In the genomic region with DNA sequence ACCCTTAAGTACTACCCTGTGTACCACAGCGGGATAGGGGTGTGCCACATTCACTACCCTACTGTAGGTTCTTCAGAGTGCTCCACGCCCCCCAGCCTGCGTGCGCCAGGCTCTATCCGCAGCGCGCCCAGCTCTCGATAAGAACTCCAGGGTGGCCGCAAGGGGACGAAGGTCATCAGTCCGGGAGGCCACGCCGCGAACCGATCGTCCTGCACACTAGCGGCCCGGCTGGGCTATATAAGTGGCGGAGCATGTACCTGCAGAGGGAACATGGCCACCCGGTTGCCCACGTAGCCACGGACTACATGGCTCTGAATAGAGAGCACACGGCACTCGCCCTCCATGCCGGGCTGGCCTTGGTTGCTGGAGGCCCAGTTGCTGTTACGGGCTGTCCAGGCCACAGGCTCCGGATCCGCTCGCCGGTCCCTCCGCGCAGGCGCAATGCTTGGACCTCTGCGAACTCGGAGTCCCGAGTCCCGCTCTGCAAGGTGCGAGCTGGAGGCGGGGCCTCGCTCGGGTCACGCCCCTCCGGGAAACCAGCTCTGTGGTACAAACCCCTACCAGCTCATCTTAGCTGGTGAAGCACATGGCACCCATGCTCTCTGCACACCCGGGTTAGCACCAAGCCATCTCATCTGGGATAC, we compare ENCODE assay signal across 8 mouse cellular contexts.
DNase-seq lines count a peak whose midpoint lies in the region; ATAC-seq and TF ChIP-seq lines count a peak whose summit lies in the region.

No protein-coding gene starts in this region.

- no peak overlapping the region for H3K27ac ChIP-seq in left cerebral cortex, adult 2 months
- H3K27ac ChIP-seq in heart, embryonic 13.5 days (replicated peaks) = no peak overlapping the region
- H3K27ac ChIP-seq in kidney, postnatal 0 days = no peak overlapping the region

- DNase-seq in left cerebral cortex, adult 2 months (ENCODE audit: extremely low spot score in 1 of 2, low spot score in 2 of 2) = peak in 1 of 2 experiments; percentile 54
- no peak for DNase-seq in left cerebral cortex, postnatal 25 days (ENCODE audit: low spot score in 2 of 2)
- peak; percentile 66 for DNase-seq in embryo, embryonic 11.5 days (ENCODE audit: low read depth, low spot score)
- DNase-seq in kidney, postnatal 0 days (ENCODE audit: low spot score) = peak; percentile 67
- DNase-seq in lung, postnatal 36 days = peak; percentile 75
- DNase-seq in spleen, adult 18-20 months = peak; percentile 29 to 40
- DNase-seq in right cerebral cortex, postnatal 25 days = no peak

- peak overlapping the region; percentile 91 for H3K4me2 ChIP-seq in heart, embryonic 13.5 days
- H3K4me2 ChIP-seq in kidney, postnatal 0 days (ENCODE audit: low read length) = peak overlapping the region; percentile 81

- no peaks in the 10 kb centered on the region for H3K9me3 ChIP-seq in heart, embryonic 13.5 days
- H3K9me3 ChIP-seq in kidney, postnatal 0 days (replicated peaks; ENCODE audit: low read length) = no peaks in the 10 kb centered on the region

- peak overlapping the region; percentile 78 for H3K9ac ChIP-seq in heart, embryonic 13.5 days
- peak overlapping the region; percentile 39; the same call in 1 of the 2 replicates for H3K9ac ChIP-seq in kidney, postnatal 0 days (ENCODE audit: low read depth, low read length)

- H3K4me3 ChIP-seq in left cerebral cortex, adult 2 months = peak overlapping the region; percentile 52
- peak overlapping the region; percentile 55 for H3K4me3 ChIP-seq in heart, embryonic 13.5 days
- H3K4me3 ChIP-seq in kidney, postnatal 0 days (replicated peaks; ENCODE audit: low read depth, low read length) = peak overlapping the region; percentile 33

- TF ChIP-seq CTCF in left cerebral cortex, adult 2 months (IDR thresholded peaks at IDR 0.05) = no peak
- no peak for TF ChIP-seq CTCF in kidney, postnatal 0 days (IDR thresholded peaks at IDR 0.05; ENCODE audit: low read depth)

- ATAC-seq in heart, embryonic 13.5 days (ENCODE audit: extremely low read depth, insufficient number of reproducible peaks, low FRiP score, low TSS enrichment) = peak; percentile 87
- peak; percentile 88 for ATAC-seq in kidney, postnatal 0 days (replicated peaks; ENCODE audit: low FRiP score, low read depth)

- intact Hi-C loops in left cerebral cortex, adult 2 months (cut with DNase I) = no loop called here
- intact Hi-C loops in left cerebral cortex, postnatal 25 days (cut with DNase I) = no loop called here

- peaks cover 13% of the 10 kb centered on the region; the same call in 1 of the 2 replicates for H3K4me1 ChIP-seq in heart, embryonic 13.5 days
- peaks cover 4% of the 10 kb centered on the region; the same call in 1 of the 2 replicates for H3K4me1 ChIP-seq in kidney, postnatal 0 days (replicated peaks; ENCODE audit: insufficient read depth, low read length)

- H3K27me3 ChIP-seq in heart, embryonic 13.5 days (replicated peaks) = peaks cover 52% of the 10 kb centered on the region
- no peaks in the 10 kb centered on the region for H3K27me3 ChIP-seq in kidney, postnatal 0 days (ENCODE audit: insufficient read depth, low read length)

- H3K36me3 ChIP-seq in heart, embryonic 13.5 days = no peaks in the 10 kb centered on the region
- no peaks in the 10 kb centered on the region for H3K36me3 ChIP-seq in kidney, postnatal 0 days (ENCODE audit: insufficient read depth, low read length)

- WGBS in heart, embryonic 13.5 days = under 1% methylated on average over 44 of the region's 44 CpGs
- WGBS in kidney, postnatal 0 days = 2% methylated on average over 44 of the region's 44 CpGs

Comparison
In these comparisons a context has a peak if more than half of its experiments do, and no peak if none do; other contexts are left out.
1. DNase-seq: peak in embryo, embryonic 11.5 days (single experiment), kidney, postnatal 0 days (single experiment), lung, postnatal 36 days (single experiment) and spleen, adult 18-20 months (2 of 2); none in left cerebral cortex, postnatal 25 days (0 of 2) and right cerebral cortex, postnatal 25 days (single experiment).
2. Peak in every context shown above with its lines, with median percentiles within 50 percentile points of each other: H3K4me3 ChIP-seq.